Mouse (Mus musculus) gastrocnemius, postnatal 4 days (tissue): Measurements from ENCODE around the gene Utp14b. TPM values are rescaled to one million over a fixed set of nuclear protein-coding genes. Genes with fewer than 3 reads are reported as not detected.

ENCODE experiments used
- DNase-seq, 2 experiments: peaks; one replicate each; pipeline ENCODE4 v3.0.0; 2021 to 2022; ENCODE audit warnings: low spot score in 2 of 2, mixed read lengths in 2 of 2
- long read RNA-seq, 2 experiments: library from polyadenylated mRNA; stranded (forward); transcript quantifications; one replicate each; pipeline ENCODE4 v2.0.0; 2021
- total RNA-seq, 2 experiments: library from RNA; stranded (reverse); gene quantifications; 2 replicates each; pipeline ENCODE4 v1.2.3; 2021

Gene Utp14b
- 10 to 100 TPM in 1 of 2 experiments, 1 to 10 TPM in 1; 9.7 to 10.2 TPM for total RNA-seq
- long read RNA-seq, experiment 1, full-length matches to known transcripts = 1 of 1 reads
- long read RNA-seq, experiment 1, partial matches to known transcripts = 0 of 1 reads
- long read RNA-seq, experiment 1, other reads (novel, unspliced or antisense) = 0 of 1 reads
- long read RNA-seq, experiment 2, full-length matches to known transcripts = 3 of 3 reads
- long read RNA-seq, experiment 2, partial matches to known transcripts = 0 of 3 reads
- long read RNA-seq, experiment 2, other reads (novel, unspliced or antisense) = 0 of 3 reads

GRCm38 (mm10) chr1:78657671-78658440 lies at the start of gene Utp14b, which contains the start of gene Acsl3:
TSS of gene Utp14b (plus strand) at chr1:78658038.
TSS of gene Acsl3 (plus strand) at chr1:78657825.
- DNase-seq = peak; percentile 97 to 98

DNA sequence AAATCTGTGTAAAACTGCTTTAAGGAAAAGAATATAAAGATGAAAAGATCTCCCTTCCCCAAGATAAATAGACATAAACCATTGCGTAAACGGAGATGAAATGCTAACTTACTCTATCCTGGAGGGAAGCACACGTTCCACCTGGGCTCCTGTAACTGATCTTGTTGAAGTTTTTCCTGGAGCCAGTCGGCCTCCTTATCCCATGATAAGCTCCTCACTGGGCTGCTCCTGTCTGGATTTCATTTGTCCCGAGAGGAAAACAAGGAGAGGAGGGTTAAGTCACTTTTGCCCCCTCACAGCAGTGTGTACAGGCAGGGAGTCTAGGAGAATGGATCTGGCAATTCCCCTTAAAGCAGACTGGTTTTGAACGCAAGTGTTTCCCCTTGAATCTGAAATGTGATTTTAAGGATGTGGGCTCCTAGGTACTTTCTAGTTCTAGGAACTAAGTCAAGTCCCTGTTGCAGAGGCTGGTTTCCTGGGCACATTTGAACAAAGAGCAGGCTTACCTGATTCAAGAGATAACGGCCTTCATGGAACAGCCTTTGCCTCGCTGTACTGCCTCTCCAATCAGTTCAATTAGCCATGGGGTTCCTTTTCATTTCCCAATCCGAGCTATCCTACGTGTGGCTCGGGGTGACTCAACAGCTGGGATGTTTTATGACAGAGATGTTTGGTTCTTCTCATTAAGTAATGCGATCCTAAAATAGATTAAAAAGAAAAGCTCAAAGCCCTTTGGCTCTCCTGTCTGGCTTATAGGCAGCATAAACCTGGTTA lies 48.5 kb upstream of the Utp14b start:
- DNase-seq = no peak

GRCm38 (mm10) chr1:78611039-78611438 lies 46.8 kb upstream of the Utp14b start:
- DNase-seq = no peak

DNA sequence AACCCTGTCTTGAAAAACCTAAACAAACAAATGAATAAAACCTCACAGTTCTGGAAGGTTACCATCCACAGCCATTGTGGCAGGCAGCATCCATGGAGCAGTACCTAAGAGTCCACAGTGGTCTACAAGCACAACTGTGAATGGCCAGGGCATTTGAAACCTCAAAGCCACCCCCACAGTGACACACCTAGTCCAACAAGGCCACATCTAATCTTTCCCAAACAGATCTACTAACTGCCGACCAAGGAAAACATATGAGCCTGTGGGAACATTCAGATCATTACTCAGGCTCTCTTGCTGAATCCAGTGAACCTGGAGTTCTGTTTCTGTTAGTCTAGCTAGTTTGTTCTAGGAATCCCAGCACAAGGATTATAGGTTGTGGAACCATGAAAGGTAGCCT lies 44.9 kb upstream of the Utp14b start:
- DNase-seq = no peak

DNA sequence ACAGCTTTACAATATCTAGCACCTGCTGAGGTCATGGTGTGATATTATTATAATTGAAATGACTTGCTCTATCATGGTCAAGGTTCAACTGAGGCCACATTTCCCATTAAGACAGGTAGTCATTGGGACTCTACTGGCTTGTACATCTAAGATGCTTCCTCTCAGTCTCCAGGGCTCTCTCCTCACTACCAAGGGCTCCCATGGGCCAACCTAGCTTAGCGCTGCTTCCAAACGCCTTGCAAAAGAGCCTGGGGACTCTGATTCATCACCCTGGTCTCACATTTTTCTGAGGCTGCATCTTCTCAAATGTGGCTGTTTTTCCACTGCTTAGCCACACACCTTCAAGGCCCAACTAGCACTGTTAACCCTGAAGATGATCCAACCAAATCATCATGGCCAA lies 33.5 kb upstream of the Utp14b start:
- DNase-seq = no peak

DNA sequence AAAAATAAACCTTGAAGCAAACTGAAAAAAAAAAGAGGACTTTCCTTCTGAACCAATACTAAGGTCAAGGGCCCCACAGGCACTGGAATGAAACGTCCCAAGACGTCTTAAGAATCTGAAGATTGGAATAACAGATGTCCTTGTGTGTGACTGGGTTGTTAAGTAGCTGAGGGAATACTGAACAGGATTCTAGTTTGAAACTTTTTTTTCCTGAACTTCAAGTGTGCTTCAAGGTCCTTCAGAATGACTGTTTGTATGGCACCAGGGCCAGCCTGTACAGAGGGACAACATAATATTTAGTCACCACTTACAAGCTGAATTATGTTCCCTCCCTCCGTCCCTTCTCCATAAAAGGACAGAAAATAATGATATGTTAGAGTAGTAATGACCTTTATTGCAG lies 23.4 kb upstream of the Utp14b start:
- no peak for DNase-seq

DNA sequence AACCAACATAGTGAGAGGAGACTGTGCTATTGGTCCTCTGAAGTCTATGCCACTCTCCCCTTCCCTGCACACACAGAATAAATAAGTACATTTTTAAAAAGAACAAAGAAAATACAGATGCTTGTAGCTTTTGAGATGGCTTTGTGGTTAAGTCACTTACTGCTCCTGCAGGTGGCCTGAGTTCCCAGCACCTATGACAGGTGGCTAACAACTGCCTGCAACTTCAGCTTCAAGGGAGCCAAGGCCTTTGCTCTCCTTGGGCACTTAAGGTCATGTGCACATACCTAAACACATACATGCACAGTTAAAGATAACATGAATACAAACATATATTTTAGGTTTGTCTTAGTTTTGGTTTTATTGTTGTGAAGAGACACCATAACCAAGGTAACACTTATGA lies 17.0 kb upstream of the Utp14b start:
- no peak for DNase-seq

- no peak for DNase-seq
Observed at GRCm38 (mm10) chr1:78641791-78642190, 16.0 kb upstream of the Utp14b start.

DNA sequence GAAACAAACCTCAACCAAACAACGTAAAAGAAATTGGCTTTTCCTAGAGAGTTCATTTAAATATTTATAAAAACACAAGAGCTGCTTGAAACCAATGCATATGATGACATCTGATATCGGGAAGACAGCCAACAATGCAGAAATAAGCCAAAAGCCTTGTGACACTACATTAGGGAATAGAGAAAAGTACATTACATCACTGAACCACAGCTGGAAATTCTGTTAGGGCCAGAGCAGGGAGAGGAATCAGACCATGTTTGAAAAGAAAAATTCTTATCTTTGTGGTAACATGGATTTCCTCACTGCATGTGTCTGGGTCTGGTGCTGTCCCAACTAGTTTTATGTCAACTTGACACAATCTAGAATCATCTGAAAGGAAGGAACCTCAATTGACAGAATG lies 15.6 kb upstream of the Utp14b start:
- DNase-seq = no peak

DNA sequence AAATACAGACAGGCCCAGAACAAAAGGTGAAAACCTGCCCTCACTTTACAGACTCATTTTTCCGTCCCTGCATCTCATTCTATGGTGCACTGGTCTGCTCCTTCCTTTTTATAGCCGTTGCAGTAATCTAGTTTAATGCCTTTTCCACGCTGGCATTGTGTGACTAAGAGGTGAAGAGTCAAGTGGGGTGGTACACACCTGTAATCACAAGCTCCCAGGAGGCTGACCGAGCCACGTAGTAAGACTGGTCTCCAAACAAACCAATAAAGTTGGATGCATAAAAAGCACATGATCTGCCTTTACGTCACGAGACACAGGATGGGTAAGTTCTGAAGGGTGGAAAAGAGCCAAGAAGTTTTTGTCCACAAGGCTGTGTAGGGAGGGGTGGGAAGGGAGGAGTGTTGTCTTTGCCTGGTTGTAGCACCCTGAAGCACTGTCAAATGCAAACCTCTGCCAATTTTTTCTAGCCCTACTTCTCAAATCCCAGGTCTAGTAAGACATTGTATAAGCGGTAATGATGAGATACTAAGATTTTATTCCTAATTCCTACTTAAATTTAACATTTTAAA lies 10.4 kb upstream of the Utp14b start:
- DNase-seq = no peak

DNA sequence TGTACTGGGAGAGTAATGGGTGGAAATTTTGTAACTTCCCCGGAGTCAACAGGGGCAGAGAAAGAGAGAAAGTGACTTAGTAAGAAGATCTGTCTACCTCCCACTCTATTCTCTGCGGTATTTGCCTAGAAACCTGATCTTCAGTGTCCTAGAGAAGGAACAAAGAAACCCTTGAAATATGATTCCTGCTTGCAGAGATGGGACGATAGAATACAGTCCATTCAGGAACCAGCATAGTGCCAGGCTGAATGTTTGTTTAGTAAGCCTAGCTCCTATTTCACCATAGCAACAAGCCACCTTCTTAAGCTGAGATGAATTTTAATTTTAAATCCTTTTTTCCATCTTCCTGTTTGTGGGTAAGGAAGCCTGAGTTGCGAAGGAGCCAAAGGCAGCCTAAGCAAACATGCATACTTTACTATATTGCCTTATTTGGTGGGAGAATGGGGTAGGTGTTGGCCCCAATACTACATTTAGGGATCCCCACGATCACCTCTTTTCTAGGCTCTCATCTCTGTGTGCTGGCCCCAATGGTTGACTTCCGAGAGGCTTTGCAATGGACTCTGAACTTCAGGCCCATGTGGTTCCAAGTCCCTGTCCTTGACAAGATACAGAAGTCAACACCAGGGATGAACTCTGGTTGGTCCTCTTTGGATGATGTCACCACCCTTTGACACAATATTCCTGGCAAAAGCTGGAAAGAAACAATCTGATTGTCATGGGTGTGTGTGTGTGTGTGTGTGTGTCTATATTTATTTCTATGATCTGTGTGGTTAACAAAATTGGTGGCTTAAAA lies 8.4 kb upstream of the Utp14b start:
- no peak for DNase-seq

GRCm38 (mm10) chr1:78656472-78656871 lies 1.4 kb upstream of the Utp14b start:
- DNase-seq = no peak

- DNase-seq = no peak
Observed at GRCm38 (mm10) chr1:78657021-78657629, 713 bp upstream of the Utp14b start.

- DNase-seq = peak; percentile 13 to 21
Observed at GRCm38 (mm10) chr1:78658441-78659269, 817 bp downstream of the Utp14b start.

DNA sequence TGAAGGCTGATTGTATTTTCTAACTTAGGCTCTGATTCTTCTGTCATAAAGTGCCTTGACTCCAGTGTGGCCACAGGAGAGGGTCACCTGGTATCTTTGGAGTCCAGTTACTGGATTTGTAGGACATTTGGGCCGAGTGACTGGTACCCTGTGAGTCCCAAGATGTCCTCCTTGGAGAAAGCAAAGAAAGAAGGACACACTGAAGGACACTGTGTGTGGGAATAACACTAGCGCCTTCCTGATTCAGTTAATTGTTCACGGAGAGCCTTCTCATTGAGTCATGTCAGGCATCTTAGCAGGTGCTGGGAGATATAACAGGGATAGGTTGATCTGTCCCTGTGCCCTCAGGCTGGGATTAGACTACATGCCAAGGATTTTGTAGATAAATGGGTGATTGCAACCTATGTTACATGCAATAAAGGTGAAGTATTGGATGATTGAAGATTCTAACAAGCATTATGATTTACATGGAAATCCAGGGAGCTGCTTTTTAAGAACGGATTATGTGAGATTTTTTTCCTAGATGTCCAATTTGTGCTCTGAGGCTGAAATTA lies 1.5 kb downstream of the Utp14b start:
- DNase-seq = no peak

- no peak for DNase-seq
Observed at GRCm38 (mm10) chr1:78664326-78664725, 6.5 kb downstream of the Utp14b start.

DNA sequence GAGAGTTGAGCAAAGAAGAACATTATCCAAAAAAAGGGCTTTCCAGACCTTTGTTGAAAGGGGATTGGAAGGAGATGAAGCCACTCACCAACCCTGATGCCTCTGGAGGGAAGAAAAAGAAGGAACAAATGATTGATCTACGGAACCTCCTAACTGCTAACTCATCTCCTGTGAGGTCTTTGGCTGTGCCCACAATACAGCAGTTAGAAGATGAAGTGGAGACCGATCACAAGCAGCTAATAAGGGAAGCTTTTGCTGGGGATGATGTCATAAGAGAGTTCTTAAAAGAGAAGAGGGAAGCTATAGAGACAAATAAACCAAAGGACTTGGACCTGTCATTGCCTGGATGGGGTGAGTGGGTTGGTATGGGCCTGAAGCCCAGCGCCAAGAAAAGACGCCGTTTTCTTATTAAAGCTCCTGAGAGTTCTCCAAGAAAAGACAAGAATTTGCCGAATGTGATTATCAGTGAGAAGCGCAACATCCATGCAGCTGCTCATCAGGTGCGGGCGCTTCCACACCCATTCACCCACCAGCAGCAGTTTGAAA lies 8.2 kb downstream of the Utp14b start:
- no peak for DNase-seq

- DNase-seq = no peak
Observed at GRCm38 (mm10) chr1:78666585-78666984, 8.7 kb downstream of the Utp14b start.

DNA sequence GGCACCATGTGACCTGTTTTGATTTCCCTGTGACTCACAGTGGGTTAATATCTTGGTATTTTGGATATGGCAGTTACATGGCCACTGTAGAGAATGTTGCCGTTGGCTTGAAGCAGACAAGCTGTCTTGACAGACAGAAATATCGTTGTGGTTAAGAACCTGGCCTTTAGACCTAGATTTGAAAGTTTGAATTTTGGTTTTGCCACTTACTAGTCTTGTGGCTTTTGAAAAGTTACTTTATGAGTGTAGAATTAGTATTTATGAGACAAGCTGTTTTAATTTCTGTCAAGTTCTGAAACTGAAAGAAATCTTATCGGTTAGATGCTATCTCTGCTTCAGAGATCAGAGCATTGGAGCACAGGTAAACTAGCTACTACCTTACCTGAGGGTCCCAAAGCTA lies 24.5 kb downstream of the Utp14b start:
- DNase-seq = no peak
